Mouse (Mus musculus) v-Abl transformed pro-B cells (cell line): Measurements from ENCODE around the gene Vps11.
"Not testable (repeated sequence)": the region's sequence is repeated elsewhere in the genome, so short reads cannot be mapped to it uniquely, and the experiment has no call there.

Experiments
- in situ Hi-C, 2 experiments: fragments of 400-800 bp; cut with MboI; formaldehyde crosslinking; loops; one replicate each; pipeline ENCODE4 v1.15.1; 2025; ENCODE audit not compliant: unreplicated experiment in 2 of 2

The Vps11 gene

GRCm38 (mm10) chr9:44377335-44377734 lies 15.9 kb upstream of the Vps11 start:
- in situ Hi-C loops = not testable (repeated sequence)

- in situ Hi-C loops = no loop called here
Observed at GRCm38 (mm10) chr9:44376141-44376540, 14.7 kb upstream of the Vps11 start.

GRCm38 (mm10) chr9:44373386-44373785 lies 11.9 kb upstream of the Vps11 start:
- in situ Hi-C loops = no loop called here

GRCm38 (mm10) chr9:44364480-44364879 lies 3.0 kb upstream of the Vps11 start:
- in situ Hi-C loops = no loop called here

- in situ Hi-C loops = not testable (repeated sequence)
Observed at GRCm38 (mm10) chr9:44361931-44362330, 461 bp upstream of the Vps11 start.

GRCm38 (mm10) chr9:44357207-44357606 lies 4.3 kb downstream of the Vps11 start:
- in situ Hi-C loops = loop anchor here (5.0 to 10.0 kb wide), 3 partner anchors 65 to 232 kb away; no protein-coding TSS in a partner anchor

GRCm38 (mm10) chr9:44353142-44353541 lies 8.3 kb downstream of the Vps11 start:
- in situ Hi-C loops = loop anchor here in 1 of 2 experiments (10.0 kb wide), 1 partner anchor 228 kb away; no protein-coding TSS in a partner anchor

GRCm38 (mm10) chr9:44352337-44352736 lies 9.1 kb downstream of the Vps11 start:
- in situ Hi-C loops = loop anchor here in 1 of 2 experiments (10.0 kb wide), 1 partner anchor 228 kb away; no protein-coding TSS in a partner anchor

- in situ Hi-C loops = loop anchor here in 1 of 2 experiments (10.0 kb wide), 1 partner anchor 227 kb away; no protein-coding TSS in a partner anchor
Observed at GRCm38 (mm10) chr9:44351396-44351795, 10.1 kb downstream of the Vps11 start.

GRCm38 (mm10) chr9:44348546-44348945 lies 12.9 kb downstream of the Vps11 start:
- in situ Hi-C loops = loop anchor here in 1 of 2 experiments (10.0 kb wide), 1 partner anchor 104 kb away; the partner anchor contains the start of gene Ccdc153

GRCm38 (mm10) chr9:44347621-44348020 lies 13.8 kb downstream of the Vps11 start:
- in situ Hi-C loops = loop anchor here in 1 of 2 experiments (10.0 kb wide), 1 partner anchor 103 kb away; the partner anchor contains the start of gene Ccdc153

GRCm38 (mm10) chr9:44347166-44347565 lies 14.3 kb downstream of the Vps11 start:
- in situ Hi-C loops = loop anchor here in 1 of 2 experiments (10.0 kb wide), 1 partner anchor 102 kb away; the partner anchor contains the start of gene Ccdc153

GRCm38 (mm10) chr9:44345570-44346433 lies 15.7 kb downstream of the Vps11 start:
- in situ Hi-C loops = loop anchor here in 1 of 2 experiments (10.0 kb wide), 1 partner anchor 101 kb away; the partner anchor contains the start of gene Ccdc153

GRCm38 (mm10) chr9:44343781-44344421 lies 17.6 kb downstream of the Vps11 start, which contains the start of gene Hmbs:
TSS of gene Hmbs (minus strand) at chr9:44344228.
- in situ Hi-C loops = loop anchor here in 1 of 2 experiments (10.0 kb wide), 1 partner anchor 99 kb away; the partner anchor contains the start of gene Ccdc153

GRCm38 (mm10) chr9:44343290-44343689 lies 18.2 kb downstream of the Vps11 start:
- in situ Hi-C loops = loop anchor here in 1 of 2 experiments (10.0 kb wide), 1 partner anchor 98 kb away; the partner anchor contains the start of gene Ccdc153

- in situ Hi-C loops = loop anchor here in 1 of 2 experiments (10.0 kb wide), 1 partner anchor 98 kb away; the partner anchor contains the start of gene Ccdc153
Observed at GRCm38 (mm10) chr9:44342605-44343004, 18.9 kb downstream of the Vps11 start.

GRCm38 (mm10) chr9:44342173-44342572 lies 19.3 kb downstream of the Vps11 start:
- in situ Hi-C loops = loop anchor here in 1 of 2 experiments (10.0 kb wide), 1 partner anchor 97 kb away; the partner anchor contains the start of gene Ccdc153

GRCm38 (mm10) chr9:44341487-44341886 lies 20.0 kb downstream of the Vps11 start:
- in situ Hi-C loops = loop anchor here in 1 of 2 experiments (10.0 kb wide), 1 partner anchor 97 kb away; the partner anchor contains the start of gene Ccdc153

- in situ Hi-C loops = no loop called here
Observed at GRCm38 (mm10) chr9:44338574-44338973, 22.9 kb downstream of the Vps11 start.

- in situ Hi-C loops = no loop called here
Observed at GRCm38 (mm10) chr9:44337436-44338169, 23.9 kb downstream of the Vps11 start.
